Mouse (Mus musculus): ENCODE measurements around the gene Gm3336.

GRCm38 (mm10) chr8:70738211-70738610, 19.9 kb downstream of the Gm3336 start:
- no peak for TF ChIP-seq POLR2A (IDR thresholded peaks at IDR 0.05; ENCODE audit: borderline replicate concordance, extremely low read depth, low read depth, low read length)
- no peak for TF ChIP-seq CTCF (IDR thresholded peaks at IDR 0.05; ENCODE audit: insufficient read depth, low read length)

All from lung, adult 2 months (tissue).